Mouse (Mus musculus) forebrain, embryonic 15.5 days (tissue): ENCODE results near the gene Npepps. TPM values are rescaled to one million over a fixed set of nuclear protein-coding genes. Genes with fewer than 3 reads are reported as not detected.
"Not testable (repeated sequence)": the region's sequence is repeated elsewhere in the genome, so short reads cannot be mapped to it uniquely, and the experiment has no call there.

ENCODE experiments used
- ATAC-seq: fragments of 200-750 bp; cut with Nextera tagmentation; replicated peaks from 2 replicates; pipeline ENCODE4 v1.8.0; 2017; ENCODE audit warnings: mild to moderate bottlenecking, moderate TSS enrichment, moderate library complexity
- H3K27ac ChIP-seq: fragments of 300-500 bp; sonication (generic); replicated peaks from 2 replicates; pipeline ENCODE4 v1.5.1; 2015; ENCODE audit warnings: mild to moderate bottlenecking, inconsistent platforms
- H3K27me3 ChIP-seq: fragments of 300-500 bp; sonication (generic); 2 replicates; pipeline ENCODE4 v1.6.1; 2015; ENCODE audit warnings: inconsistent platforms
- H3K36me3 ChIP-seq: fragments of 300-500 bp; sonication (generic); 2 replicates; pipeline ENCODE4 v1.6.1; 2015; ENCODE audit warnings: mild to moderate bottlenecking, inconsistent platforms
- H3K4me1 ChIP-seq: fragments of 300-500 bp; sonication (generic); 2 replicates; pipeline ENCODE4 v1.6.1; 2015; ENCODE audit warnings: inconsistent platforms
- H3K4me2 ChIP-seq: fragments of 300-500 bp; sonication (generic); replicated peaks from 2 replicates; pipeline ENCODE4 v1.6.1; 2015; ENCODE audit warnings: mild to moderate bottlenecking, inconsistent platforms
- H3K4me3 ChIP-seq: fragments of 300-500 bp; sonication (generic); 2 replicates; pipeline ENCODE4 v1.5.1; 2015; ENCODE audit warnings: mild to moderate bottlenecking, inconsistent platforms
- H3K9ac ChIP-seq: fragments of 300-500 bp; sonication (generic); replicated peaks from 2 replicates; pipeline ENCODE4 v1.6.1; 2015; ENCODE audit warnings: mild to moderate bottlenecking, inconsistent platforms
- H3K9me3 ChIP-seq: fragments of 300-500 bp; sonication (generic); 2 replicates; pipeline ENCODE4 v1.6.1; 2016; ENCODE audit warnings: inconsistent platforms
- WGBS: fragments of 180-500 bp; shearing (Covaris S2); methylation state at CpG from one replicate; pipeline ENCODE4 v1.1.7; 2015; ENCODE audit warnings: mixed read lengths; 5-methylcytosine and 5-hydroxymethylcytosine counted together
- polyA plus RNA-seq: library from polyadenylated mRNA; unstranded; fragments of >200 nt; fragmentation: Nextera tagmentation; extraction: Ambion mirVana; gene quantifications from 2 replicates; pipeline ENCODE4 v1.2.1, GENCODE M21; 2015

The Npepps gene
- polyA plus RNA-seq, 1 experiment from 2014 or later: 151 TPM

DNA sequence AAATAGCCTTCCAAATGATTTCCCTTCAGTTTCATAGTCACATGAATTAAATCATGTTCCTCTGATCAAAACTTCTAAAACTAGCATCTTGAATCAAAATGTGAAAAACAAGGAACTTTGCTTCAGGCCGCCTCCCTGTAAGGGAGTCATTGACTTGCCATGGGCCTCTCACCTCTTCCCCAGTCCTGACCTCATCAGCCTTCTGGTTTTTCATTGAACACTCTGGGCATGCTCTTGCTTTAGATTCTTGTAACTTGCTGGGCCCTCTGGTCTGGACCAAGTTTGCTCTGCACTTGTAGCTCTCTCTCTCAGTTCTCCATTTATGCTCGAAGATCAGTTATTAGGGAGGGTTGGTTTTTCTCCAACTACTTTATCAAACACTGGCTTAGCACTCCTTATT is 58.8 kb downstream of the Npepps start:
- no peak overlapping the region for H3K4me2 ChIP-seq
- H3K27me3 ChIP-seq: no peaks in the 10 kb centered on the region
- no peak overlapping the region for H3K4me3 ChIP-seq
- no peaks in the 10 kb centered on the region for H3K9me3 ChIP-seq
- WGBS: 98% methylated on average over 2 of the region's 2 CpGs
- H3K9ac ChIP-seq: no peak overlapping the region
- no peak for ATAC-seq
- no peak overlapping the region for H3K27ac ChIP-seq
- H3K4me1 ChIP-seq: no peaks in the 10 kb centered on the region
- peaks cover 75% of the 10 kb centered on the region for H3K36me3 ChIP-seq

DNA sequence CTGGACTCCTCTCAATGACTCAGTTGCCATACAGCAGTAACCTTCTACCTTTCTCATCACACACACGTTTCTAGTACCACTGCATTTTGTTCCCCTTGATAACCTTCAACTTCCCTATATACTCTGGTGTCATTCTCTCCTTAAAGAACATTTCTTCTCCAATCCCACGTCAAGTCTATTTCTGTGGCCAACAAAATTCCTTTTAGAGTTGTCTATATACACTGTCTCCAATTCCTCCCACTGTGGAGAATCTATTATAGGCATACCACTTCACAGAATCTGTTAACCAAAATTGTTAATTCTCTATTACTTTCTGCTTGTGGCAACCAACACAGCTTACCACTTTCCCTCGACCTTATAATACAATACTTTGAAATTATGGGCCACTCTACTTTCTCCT is 60.2 kb downstream of the Npepps start:
- H3K9me3 ChIP-seq: no peaks in the 10 kb centered on the region
- 88% methylated on average over 3 of the region's 3 CpGs for WGBS
- H3K27me3 ChIP-seq: no peaks in the 10 kb centered on the region
- no peak for ATAC-seq
- H3K9ac ChIP-seq: no peak overlapping the region
- no peaks in the 10 kb centered on the region for H3K4me1 ChIP-seq
- H3K27ac ChIP-seq: no peak overlapping the region
- H3K4me3 ChIP-seq: no peak overlapping the region
- H3K4me2 ChIP-seq: no peak overlapping the region
- peaks cover 77% of the 10 kb centered on the region for H3K36me3 ChIP-seq

DNA sequence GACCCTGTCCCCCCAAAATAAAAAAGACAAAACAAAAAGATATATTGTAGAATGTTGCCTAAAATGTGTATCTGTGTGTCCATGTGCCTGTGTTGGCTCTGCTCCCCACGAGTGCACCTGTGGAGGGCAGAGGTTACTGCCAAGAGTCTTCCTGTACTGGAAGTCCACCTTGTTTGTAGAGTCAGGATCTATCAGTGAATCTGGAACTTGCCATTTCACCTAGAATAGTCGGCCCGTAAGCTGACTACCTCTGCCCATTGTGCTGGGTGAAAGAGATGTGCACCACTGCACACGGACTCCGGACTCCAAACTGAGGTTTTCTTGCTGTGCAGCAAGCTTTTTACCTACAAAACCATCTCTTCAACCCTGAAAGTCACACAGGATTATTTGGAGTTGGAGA is 66.0 kb downstream of the Npepps start:
- no peak overlapping the region for H3K4me3 ChIP-seq
- peaks cover 89% of the 10 kb centered on the region for H3K36me3 ChIP-seq
- H3K9me3 ChIP-seq: no peaks in the 10 kb centered on the region
- H3K9ac ChIP-seq: no peak overlapping the region
- H3K27ac ChIP-seq: no peak overlapping the region
- no peaks in the 10 kb centered on the region for H3K4me1 ChIP-seq
- no peak overlapping the region for H3K4me2 ChIP-seq
- H3K27me3 ChIP-seq: no peaks in the 10 kb centered on the region
- no peak for ATAC-seq
- 95% methylated on average over 5 of the region's 5 CpGs for WGBS

- no peaks in the 10 kb centered on the region for H3K4me1 ChIP-seq
- WGBS: 92% methylated on average over 9 of the region's 9 CpGs
- H3K36me3 ChIP-seq: peaks cover 83% of the 10 kb centered on the region
- no peak overlapping the region for H3K27ac ChIP-seq
- H3K4me2 ChIP-seq: no peak overlapping the region
- ATAC-seq: no peak
- H3K9me3 ChIP-seq: no peaks in the 10 kb centered on the region
- no peak overlapping the region for H3K9ac ChIP-seq
- H3K4me3 ChIP-seq: no peak overlapping the region
- no peaks in the 10 kb centered on the region for H3K27me3 ChIP-seq
These were observed 69.6 kb downstream of the Npepps start for GRCm38 (mm10) chr11:97210728-97211400.

- Histone ChIP-seq H3K36me3 (peaks cover 46% of the 10 kb centered on the region), H3K4me2 (no peak overlapping the region), H3K4me3 (no peak overlapping the region), H3K27ac (no peak overlapping the region), H3K9me3 (no peaks in the 10 kb centered on the region), H3K4me1 (no peaks in the 10 kb centered on the region), H3K9ac (no peak overlapping the region), H3K27me3 (no peaks in the 10 kb centered on the region)
- no peak for ATAC-seq
- 80% methylated on average over 8 of the region's 8 CpGs for WGBS
These were observed 73.4 kb downstream of the Npepps start for GRCm38 (mm10) chr11:97207011-97207422.

- Histone ChIP-seq H3K4me3 (no peak overlapping the region), H3K4me2 (no peak overlapping the region), H3K9ac (no peak overlapping the region), H3K4me1 (no peaks in the 10 kb centered on the region), H3K27me3 (no peaks in the 10 kb centered on the region), H3K9me3 (no peaks in the 10 kb centered on the region), H3K36me3 (no peaks in the 10 kb centered on the region), H3K27ac (no peak overlapping the region)
- 88% methylated on average over 6 of the region's 6 CpGs for WGBS
- no peak for ATAC-seq
These were observed 80.9 kb downstream of the Npepps start for GRCm38 (mm10) chr11:97199519-97199918.

- no peak for ATAC-seq
- no peaks in the 10 kb centered on the region for H3K4me1 ChIP-seq
- no peak overlapping the region for H3K27ac ChIP-seq
- 18% methylated on average over 5 of the region's 5 CpGs for WGBS
- H3K4me2 ChIP-seq: no peak overlapping the region
- H3K9ac ChIP-seq: no peak overlapping the region
- H3K4me3 ChIP-seq: no peak overlapping the region
- H3K9me3 ChIP-seq: no peaks in the 10 kb centered on the region
- no peaks in the 10 kb centered on the region for H3K27me3 ChIP-seq
- no peaks in the 10 kb centered on the region for H3K36me3 ChIP-seq
These were observed 81.8 kb downstream of the Npepps start for GRCm38 (mm10) chr11:97198601-97199000.

GRCm38 (mm10) chr11:97197021-97197420 is 83.4 kb downstream of the Npepps start:
- no peaks in the 10 kb centered on the region for H3K9me3 ChIP-seq
- no peak overlapping the region for H3K9ac ChIP-seq
- no peaks in the 10 kb centered on the region for H3K36me3 ChIP-seq
- ATAC-seq: no peak
- H3K4me2 ChIP-seq: no peak overlapping the region
- no peak overlapping the region for H3K27ac ChIP-seq
- H3K27me3 ChIP-seq: no peaks in the 10 kb centered on the region
- H3K4me3 ChIP-seq: no peak overlapping the region
- no peaks in the 10 kb centered on the region for H3K4me1 ChIP-seq
- 81% methylated on average over 8 of the region's 8 CpGs for WGBS

DNA sequence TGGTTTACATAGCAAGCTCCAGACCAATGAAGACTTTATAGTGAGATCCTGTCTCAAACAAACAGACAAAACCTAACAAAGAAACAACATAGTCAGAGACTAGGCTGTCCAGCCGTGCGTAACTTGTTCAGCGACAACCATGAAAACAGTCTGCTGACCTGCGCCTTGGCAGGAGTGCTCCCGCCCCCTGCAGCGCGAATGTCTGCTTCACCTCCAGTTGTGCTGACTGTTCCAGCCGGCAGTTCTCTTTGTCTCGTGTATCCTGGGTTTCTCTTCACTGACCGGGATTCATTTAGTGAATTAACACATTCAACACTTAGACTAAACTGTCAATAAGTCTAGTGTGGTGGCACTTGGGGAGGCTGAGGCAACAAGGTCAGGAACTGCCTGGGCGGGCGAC is 83.9 kb downstream of the Npepps start:
- H3K27ac ChIP-seq: no peak overlapping the region
- H3K36me3 ChIP-seq: no peaks in the 10 kb centered on the region
- ATAC-seq: no peak
- no peaks in the 10 kb centered on the region for H3K27me3 ChIP-seq
- no peaks in the 10 kb centered on the region for H3K4me1 ChIP-seq
- H3K4me2 ChIP-seq: no peak overlapping the region
- H3K9me3 ChIP-seq: no peaks in the 10 kb centered on the region
- H3K4me3 ChIP-seq: no peak overlapping the region
- H3K9ac ChIP-seq: no peak overlapping the region
- WGBS: 78% methylated on average over 12 of the region's 12 CpGs

GRCm38 (mm10) chr11:97192621-97192951 is 87.9 kb downstream of the Npepps start:
- H3K4me1 ChIP-seq: peaks cover 8% of the 10 kb centered on the region
- H3K4me3 ChIP-seq: no peak overlapping the region
- no peak for ATAC-seq
- no peak overlapping the region for H3K4me2 ChIP-seq
- H3K27ac ChIP-seq: no peak overlapping the region
- H3K36me3 ChIP-seq: no peaks in the 10 kb centered on the region
- no peak overlapping the region for H3K9ac ChIP-seq
- H3K27me3 ChIP-seq: no peaks in the 10 kb centered on the region
- H3K9me3 ChIP-seq: no peaks in the 10 kb centered on the region

- ATAC-seq: no peak
- H3K27ac ChIP-seq: no peak overlapping the region
- no peak overlapping the region for H3K9ac ChIP-seq
- H3K9me3 ChIP-seq: no peaks in the 10 kb centered on the region
- 88% methylated on average over 6 of the region's 6 CpGs for WGBS
- H3K4me3 ChIP-seq: no peak overlapping the region
- peaks cover 8% of the 10 kb centered on the region for H3K4me1 ChIP-seq
- no peaks in the 10 kb centered on the region for H3K27me3 ChIP-seq
- H3K4me2 ChIP-seq: no peak overlapping the region
- H3K36me3 ChIP-seq: no peaks in the 10 kb centered on the region
These were observed 88.4 kb downstream of the Npepps start for GRCm38 (mm10) chr11:97191915-97192620.

- H3K9ac ChIP-seq: no peak overlapping the region
- H3K4me1 ChIP-seq: peaks cover 16% of the 10 kb centered on the region
- peaks cover under 1% of the 10 kb centered on the region; the same call in 1 of the 2 replicates for H3K36me3 ChIP-seq
- no peaks in the 10 kb centered on the region for H3K9me3 ChIP-seq
- H3K4me3 ChIP-seq: no peak overlapping the region
- ATAC-seq: no peak
- H3K4me2 ChIP-seq: no peak overlapping the region
- H3K27me3 ChIP-seq: no peaks in the 10 kb centered on the region
- H3K27ac ChIP-seq: no peak overlapping the region
- WGBS: 91% methylated on average over 6 of the region's 6 CpGs
These were observed 89.4 kb downstream of the Npepps start for GRCm38 (mm10) chr11:97190992-97191391.

DNA sequence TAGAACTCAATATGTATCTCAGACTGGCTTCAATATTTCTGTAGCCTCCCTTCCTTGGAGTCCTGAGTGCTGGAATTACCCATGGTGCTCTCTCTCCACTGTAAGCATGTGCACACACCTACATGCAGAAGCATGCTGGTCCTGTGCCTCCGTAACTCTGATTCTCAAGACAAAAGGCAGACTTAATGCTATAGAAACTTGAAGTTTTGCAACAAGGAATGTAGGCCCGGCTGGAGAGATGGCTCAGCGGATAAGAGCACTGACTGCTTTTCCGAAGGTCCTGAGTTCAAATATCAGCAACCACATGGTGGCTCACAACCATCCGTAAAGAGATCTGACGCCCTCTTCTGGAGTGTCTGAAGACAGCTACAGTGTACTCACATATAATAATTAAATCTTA is 90.8 kb downstream of the Npepps start:
- Histone ChIP-seq H3K36me3 (peaks cover 12% of the 10 kb centered on the region), H3K4me1 (peaks cover 29% of the 10 kb centered on the region)
- H3K27ac ChIP-seq, H3K4me3 ChIP-seq, ATAC-seq, H3K9me3 ChIP-seq, H3K4me2 ChIP-seq, H3K9ac ChIP-seq, H3K27me3 ChIP-seq: not testable (repeated sequence)
- WGBS: 87% methylated on average over 6 of the region's 6 CpGs
